Mouse (Mus musculus) forelimb bud, embryonic 11.5 days (tissue): Measurements from ENCODE around the gene Fam166a.

ENCODE experiments used
- DNase-seq: peaks from one replicate; pipeline ENCODE4 v3.0.0-alpha.2; 2012; ENCODE audit warnings: low read depth, low spot score

Fam166a gene

DNA sequence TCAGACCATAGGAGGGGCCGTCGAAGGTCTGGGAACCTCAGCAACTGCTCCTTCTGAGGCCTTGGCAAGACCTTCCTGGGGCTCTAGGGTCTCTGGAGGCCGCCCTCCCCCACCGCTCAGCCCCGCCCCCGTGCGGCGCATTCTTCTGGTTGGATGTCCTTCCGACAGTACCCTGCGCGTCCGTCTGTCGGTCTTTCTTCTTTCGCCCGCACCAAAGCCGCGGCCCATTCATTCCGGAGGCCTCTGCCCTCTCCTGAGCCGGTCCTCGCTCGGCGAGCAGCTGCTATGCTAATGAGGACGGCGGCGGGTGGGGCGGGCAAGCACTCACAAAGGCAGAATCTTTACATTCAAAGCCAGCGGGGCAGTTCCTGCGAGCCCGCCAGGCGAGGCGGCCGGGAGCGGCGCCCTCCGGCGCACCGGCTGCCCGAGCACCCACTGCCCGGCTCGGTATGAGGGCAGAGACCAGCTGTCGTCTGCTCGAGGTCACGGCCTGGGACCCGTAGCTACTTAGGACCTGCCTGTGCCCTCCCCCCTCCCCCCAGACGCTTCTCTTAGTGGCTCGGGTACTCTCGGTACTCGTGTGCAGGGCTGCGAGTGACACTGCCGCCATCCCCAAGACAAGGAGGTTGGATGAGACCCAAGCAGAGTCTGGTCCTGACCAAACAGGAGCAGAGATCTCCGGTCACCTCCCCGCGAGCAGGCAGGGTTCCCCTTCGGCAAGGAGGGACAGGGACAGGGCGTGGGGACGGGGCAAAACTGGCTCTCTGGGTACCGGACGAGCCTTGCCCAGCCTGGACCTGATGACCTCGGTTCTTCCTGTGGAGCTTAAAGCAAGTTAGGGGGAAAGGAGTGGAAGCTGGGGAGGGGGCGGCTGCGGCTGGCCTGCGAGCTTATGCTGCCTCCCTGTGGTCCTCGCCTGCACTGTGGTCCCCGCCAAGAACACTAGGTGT lies 32.6 kb upstream of the Fam166a start:
- peak; percentile 64 for DNase-seq

DNA sequence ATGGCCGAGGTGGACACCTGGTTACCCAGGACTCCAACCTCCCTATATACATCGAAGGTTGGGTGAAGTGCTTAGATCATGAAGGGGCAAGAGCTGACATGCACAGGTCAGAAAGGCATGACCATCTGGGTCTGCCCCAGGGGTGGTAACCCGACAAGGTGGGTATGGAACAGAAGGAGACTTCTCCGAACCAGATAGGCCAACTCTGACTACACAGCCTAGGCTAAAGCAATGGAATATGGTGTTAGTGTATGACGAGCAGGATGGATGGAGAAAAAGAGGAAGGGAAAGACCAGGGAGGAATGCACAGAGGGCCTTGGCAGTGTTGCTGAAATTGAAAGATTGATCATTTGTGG lies 32.0 kb upstream of the Fam166a start:
- DNase-seq: no peak

DNA sequence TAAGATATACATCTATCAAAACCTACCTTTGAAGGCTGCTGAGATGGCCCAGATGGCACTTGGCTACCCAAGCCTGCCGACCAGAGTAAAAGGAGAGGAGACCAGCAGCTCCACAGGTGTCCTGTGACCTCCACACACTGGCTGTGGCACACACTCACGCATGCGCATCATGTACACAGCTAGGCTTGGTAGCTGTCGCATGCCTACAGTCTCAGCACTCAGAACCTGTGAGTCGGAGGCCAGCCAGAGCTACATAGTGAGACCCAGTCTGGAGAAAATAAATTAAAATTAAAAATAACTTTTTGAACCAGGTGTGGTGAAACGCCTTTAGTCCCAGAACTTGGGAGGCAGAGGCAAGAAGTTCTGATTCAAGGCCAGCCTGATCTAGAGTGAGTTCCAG lies 30.7 kb upstream of the Fam166a start:
- no peak for DNase-seq

DNA sequence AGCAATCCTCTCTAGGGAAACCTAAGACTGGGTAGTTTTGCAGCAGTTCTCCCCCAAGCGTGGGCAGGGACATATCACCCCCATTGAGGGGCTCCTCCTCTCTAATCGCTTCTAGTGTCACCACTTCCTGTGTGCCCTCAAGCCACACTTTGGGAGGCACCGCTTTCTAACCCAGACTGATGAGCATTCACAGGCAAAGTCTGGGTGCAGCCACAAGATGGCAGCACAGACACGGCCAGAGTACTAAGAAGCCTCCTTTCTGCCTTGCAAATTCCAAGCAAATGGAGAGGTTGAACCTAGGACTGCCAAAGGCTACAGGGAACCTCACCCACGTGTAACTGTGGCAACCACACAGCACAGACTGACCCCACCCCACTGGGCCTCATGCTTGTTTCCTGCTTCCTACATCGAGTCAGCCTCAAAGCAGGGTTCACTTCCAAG lies 25.2 kb upstream of the Fam166a start:
- peak; percentile 88 for DNase-seq

DNA sequence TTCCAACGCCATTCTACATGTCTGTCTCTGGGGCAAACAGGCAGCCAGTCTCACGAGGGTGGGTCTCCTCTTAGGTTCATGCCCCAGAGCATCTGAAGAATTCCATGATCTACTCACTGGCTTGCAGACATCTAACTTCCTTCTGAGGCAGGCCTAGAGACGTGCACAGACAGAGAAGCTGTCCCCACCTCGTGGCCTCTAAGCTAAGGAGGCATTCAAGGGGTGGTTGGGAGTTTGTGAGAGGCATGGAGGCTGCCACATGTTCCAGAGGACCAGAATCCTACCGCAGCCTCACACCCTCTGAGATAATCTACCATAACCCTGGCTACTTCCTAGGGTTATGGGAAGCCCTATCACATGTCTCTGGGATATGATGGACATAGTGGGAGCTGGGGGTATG lies 24.5 kb upstream of the Fam166a start:
- DNase-seq: no peak

DNA sequence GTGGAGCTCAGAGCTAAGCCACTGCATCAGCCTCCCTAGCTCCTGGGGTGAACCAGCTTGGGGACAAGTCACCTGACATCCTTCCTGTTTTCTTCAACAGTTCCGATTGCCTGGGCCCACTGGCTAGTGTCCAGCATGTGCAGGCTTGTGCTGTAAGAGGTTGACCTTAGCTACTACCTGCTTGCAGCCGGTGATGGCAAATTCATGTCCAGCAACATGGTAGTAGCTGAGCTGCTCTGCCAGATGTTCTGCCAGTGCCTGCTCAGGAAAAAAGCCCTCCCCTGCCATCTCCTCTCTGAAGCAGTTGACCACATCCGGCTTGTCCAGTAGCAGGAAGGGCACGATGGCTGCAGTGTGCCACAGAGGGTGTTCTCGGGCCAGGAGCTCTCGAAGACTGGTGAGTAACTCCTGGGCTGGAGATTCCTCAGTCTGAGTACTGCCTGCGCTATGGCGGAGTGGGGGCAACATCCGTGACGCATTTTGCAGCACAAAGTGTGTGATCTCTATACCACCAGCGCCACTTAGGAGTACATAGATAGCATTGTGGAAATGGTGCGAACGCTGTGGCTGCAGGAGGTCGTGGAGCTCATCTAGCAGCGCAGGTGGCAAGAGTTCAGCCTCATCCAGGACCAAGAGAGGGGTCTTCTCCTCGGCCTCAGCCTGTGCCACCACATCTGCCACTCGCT lies 23.9 kb upstream of the Fam166a start:
- DNase-seq: no peak

DNA sequence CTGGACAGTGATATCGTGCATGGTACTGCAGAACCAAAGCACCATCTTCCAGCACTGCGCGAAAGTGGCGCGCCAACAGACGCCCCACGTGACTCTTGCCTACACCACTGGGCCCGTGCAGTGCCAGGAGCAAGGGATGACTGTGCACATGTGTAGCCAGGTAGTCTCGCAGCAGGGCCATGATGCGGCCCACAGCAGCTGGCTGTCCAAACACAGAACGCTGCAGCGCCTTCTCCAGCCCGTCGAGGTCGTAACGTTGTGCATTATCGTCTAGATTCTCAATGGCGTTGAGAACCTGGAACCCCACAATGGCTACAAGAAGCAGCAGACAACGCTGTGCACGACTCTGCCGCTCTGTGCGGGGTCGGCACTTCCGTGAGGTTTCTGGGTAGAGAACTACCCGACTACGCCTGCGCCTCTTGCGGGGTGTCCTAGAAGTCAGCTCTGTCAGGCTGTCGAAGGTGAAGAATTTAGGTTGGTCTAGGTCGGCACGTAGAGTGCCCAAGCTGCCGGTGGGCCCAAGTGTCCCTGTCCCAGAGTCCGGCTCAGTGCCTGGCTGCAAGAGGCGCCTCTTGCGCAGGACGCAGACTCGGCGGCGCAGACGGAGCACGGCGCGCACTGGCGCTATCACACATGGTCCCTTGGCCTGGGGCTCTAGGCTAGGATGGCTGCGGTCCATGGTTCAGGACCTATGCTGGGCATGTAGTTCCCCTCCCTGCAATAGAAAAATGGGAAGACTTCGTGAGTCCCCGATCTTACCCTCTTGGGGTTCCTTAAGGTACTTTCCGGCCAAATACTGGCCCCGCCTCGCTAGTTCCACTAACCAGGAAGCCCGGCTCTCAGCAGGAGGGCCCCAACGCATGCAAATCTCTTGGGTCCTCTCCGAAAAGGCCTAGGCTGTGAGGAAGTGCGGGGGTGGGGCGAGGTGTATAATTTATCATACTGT lies 23.1 kb upstream of the Fam166a start:
- no peak for DNase-seq

DNA sequence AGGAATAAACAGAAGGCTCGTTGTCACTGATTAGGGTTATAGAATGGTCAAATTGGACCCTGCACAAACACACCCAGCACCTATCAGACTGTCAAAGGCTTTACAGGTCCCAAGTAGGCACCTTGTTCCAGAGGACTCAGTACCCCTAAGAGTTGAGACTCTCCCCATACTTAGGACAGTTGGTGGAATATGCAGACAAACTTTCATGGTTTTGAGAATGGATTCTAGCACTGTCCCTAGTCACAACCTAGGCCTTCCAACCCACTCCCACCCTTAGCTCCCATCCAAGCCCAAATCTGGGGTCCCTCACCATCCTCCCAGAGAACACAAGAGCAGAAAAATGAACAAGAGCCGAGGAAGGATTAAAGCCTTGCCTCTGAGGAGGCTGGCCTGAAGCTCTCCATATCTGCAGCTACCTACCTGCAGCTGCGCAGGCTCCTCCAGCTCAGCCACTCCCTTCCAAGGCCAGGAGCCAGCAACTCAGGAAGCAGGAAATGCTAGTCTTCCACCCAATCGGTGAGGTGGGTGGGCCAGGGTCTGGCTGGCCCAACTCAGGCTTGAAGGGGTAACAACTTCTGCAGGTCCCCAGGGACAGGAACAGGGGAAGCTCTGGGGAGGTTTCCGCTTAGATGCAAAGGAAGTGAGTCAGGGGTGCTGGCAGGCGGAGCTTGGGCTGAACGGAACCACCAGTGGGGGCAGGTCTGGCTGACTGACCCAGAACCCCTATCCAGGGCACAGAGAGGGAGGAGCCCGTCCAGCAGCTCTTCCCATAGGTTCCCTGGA lies 22.2 kb upstream of the Fam166a start, which contains the start of gene Tor4a:
Tor4a (minus strand) TSS at position 715 of the 783 bp plus-strand sequence.
- peak; percentile 39 for DNase-seq

DNA sequence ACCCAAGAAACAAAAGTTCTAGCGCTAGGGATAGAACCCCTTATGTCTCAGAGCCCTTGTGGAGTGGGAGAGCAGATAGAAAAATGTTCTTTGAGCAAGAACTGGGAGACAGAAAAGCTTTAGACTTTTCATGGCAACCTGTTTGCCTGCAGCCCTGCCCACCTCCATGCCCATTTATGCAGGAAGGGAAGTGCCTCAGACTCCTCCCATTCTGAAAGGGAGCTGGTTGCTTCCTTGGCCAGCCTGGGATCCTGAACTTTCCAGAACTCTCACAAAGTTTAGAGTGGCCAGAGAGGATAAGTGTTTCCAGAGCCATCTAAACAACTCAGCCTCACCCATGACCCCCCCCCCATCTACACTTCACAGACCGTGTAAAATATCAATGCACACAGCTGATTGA lies 21.4 kb upstream of the Fam166a start:
- DNase-seq: no peak

DNA sequence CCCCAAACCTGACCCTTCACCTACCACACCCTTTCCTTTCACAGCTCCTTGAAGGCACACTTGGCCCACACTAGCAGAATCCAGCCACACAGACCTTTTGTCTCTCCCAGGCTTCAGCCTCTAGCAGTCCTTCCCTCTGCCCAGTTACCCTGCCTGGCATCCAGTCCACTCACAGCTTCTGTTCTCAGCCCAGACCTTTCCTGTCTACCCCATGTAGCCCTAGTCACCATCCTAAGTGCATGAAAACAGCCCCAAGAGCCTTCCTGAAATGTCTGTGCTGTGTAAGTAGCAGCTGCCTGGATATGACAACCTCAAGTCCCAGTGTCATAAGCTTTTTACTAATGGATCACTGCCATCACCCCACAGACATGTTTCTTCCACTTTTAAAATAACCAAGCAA lies 20.6 kb upstream of the Fam166a start:
- no peak for DNase-seq

DNA sequence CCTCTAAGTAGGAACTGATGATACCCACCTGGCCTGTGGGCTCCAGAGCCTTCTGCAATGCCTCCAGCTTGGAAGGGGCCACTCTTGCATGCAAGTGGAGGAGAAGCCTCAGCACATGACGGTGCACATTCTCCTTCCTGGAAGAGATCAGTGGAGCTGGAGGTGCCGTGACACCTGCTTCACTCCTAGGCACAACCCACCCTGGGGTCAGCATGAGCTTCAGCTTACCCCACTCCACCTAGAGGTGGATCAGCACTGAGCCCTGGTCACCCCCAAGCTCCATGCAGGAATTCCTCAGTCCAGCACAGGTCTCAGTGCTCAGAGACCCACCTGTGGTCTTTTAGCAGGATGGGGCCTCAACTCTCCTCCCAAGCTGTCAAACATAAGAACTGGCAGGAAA lies 17.9 kb upstream of the Fam166a start:
- no peak for DNase-seq

DNA sequence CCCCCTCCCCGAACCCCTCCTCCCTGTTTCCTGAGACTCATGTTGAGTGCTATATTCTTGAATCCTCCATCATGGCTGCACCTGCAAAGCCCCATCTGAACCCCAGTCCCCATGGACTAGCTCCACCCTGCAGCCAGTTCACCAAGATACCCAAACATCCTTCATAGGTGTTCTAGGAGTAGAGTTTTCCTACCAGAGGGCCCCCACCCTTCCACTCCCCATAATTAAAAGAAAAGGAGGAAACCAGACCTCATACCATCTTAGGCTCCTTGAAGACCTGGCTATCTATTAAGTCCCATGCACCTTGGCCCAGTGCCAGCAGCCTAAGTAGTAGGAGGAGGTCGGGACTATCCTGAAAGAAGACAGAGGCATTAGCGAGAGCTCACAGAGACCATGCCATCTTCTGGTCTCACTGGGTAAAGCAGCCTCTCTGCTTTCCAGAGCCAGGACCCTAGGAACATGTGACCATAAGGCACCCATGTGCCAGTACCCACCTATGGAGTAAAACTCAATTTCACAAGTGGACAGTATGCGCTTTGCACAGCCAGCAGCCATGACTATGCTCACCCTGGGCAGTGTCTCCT lies 14.8 kb upstream of the Fam166a start:
- DNase-seq: no peak

DNA sequence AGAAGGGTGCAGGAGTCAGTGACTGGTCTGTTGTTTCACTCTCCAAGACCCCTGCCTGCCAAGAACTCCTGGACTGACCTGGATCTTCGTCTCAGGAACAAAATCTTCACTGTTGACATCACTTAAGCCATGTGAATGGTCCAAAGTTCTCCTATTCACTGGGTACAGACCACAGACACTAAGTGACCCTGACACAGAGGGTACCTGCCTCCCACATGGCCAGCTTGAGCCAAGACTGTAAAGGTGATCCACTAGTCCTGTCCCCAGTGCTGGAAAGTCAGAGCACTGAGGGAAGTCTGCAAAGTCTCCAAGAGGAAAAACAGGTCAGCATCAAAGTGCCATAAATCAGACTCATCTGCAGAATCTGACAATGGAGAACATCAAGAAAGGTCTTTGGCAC lies 11.0 kb upstream of the Fam166a start:
- no peak for DNase-seq

DNA sequence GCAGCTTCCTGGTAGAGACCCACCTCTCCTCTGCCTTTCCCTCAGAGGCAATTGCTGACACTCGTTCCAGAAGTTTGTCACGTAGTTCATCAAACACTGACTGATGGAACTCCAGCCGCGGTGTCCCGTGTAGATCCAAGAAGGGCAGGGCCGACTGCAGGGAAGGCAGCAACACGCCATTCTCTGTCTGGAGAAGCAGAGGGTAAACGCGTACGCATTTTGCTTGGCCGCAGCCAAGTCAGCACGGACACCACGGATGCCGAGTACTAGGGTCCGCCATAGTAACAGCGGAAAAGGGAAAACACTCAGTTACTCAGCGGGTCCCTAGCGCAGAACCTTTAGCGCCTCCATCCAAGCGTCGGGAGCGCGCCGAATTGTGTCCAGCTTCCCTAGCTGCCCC lies 7.9 kb upstream of the Fam166a start:
- DNase-seq: no peak

DNA sequence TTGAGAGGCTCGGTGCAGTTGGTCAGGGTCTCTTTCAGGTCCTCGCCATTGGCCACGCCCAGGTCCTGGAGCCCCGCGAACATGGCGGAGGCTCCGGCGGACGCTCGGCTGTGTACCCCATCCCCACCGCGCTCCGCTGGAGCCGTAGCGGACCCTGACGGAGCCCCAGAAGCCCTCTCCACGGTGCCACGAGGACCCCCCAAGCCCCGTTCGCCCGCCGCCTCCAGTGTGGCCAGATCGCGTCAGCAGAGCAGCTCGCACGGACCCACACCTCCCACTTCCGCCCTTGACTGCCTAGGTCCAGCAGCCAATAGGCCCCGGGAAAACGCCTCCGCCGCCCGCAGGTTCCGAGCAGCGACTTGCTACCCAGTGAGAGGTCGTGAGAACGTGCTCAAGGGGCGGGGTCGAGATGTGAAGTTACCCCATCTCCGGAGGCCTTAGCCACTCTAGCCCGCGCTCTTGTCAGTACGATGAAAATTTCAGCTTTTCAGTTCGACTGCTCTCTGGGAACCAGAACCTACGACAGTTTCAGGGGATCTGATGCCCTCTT lies 7.3 kb upstream of the Fam166a start, which contains the start of gene Nelfb:
Nelfb (minus strand) TSS at position 369 of the 550 bp plus-strand sequence.
- peak; percentile 88 for DNase-seq

DNA sequence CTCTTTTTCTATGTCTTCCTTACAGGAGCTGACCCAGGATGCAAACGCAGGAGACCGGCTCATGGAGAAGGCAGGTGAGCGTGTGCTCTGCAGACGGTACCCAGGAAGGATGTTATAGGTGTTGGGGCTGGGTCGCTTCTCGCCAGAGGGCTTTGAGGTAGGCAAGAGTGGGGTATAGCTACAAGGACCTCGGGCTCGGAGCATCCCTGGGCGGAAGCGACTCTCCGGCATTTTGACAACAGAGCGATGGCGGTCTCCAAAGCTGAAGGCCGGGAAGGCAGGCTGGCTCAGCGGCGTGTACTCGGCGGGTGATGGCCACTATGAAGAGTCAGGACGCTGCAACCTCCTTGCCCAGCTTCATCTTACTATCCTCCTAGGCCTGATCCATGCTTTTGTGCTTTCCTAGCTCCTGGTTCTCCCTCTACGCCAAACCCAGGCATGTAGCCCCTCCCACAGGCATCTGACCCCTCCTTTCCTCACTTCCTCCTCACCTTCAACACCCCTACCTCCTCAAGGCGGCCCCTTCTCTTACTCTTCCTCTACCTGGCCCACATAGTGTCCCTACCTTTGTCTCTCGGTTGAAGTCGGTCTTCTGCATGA lies 5.2 kb upstream of the Fam166a start:
- DNase-seq: no peak

DNA sequence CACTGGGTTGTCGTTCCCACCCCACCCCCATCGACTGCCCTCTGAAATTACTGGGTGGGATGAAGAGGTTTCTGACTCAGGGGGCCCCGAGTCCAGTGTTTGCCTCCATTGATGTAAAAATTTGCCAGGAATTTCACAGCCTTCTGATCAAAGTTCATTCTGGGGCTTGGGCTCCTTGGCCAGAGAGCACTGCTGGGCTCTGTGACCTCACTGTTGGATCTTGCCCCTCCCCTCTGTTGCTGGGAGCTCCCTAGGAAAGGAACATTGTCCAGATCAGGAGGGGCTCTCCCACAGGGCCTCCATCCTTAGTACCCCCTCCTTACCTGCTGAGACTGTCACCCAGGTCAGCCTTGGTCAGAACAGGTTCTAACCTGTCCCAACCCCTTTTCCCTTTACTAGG lies 4.1 kb upstream of the Fam166a start, which contains the start of gene Stpg3:
Stpg3 (minus strand) TSS at position 194 of the 400 bp plus-strand sequence.
- DNase-seq: no peak

DNA sequence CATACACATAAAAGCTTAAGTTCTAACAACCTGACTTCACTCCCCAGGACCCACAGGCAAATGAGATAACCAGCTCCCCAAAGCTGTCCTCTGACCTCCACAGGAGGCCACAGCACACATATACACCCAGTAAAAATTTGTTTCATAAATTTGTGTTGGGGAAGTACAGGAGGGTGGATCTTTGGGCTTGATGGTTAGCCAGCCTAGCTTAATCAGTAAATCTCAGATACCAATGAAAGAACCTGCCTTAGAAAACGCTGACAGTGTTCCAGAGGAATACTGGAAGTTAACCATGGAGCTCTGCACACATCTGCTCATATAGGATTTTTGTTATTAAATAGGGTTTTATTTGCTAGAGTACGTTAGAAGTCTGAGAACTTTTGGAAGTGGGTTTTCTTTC lies 879 bp upstream of the Fam166a start:
- DNase-seq: no peak

DNA sequence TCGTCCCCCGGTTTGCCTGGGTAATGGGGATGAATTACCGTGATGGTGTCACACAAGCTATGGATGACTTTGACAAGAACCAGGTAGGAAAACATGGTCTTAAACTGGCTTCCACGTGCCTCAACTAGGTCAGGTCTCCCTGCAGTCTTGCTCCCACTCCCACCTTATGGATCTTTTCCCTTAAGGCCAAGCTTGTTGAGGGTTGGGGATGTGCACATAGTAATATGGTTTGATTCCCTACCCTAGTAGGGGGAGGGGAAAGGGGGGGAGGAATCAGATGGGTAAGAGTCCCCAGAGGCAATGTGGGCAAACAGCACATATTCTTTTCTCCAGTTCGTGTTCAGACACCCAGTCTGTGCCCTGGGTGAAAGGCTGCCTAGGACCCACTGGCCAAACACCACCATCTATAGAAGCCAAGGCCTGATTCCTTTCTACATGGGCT lies 2.8 kb downstream of the Fam166a start:
- no peak for DNase-seq
